Mouse (Mus musculus) bone marrow, adult 2 months (tissue): ENCODE data around the gene Cldn9.

ENCODE experiments used
- CTCF ChIP-seq: fragments of 200-500 bp; IDR thresholded peaks from 2 replicates; pipeline ENCODE4 v1.5.1; 2011; ENCODE audit warnings: low read length, control low read depth; ENCODE audit not compliant: control insufficient read depth, insufficient read depth
- POLR2A ChIP-seq: fragments of 200-500 bp; IDR thresholded peaks from 2 replicates; pipeline ENCODE4 v1.6.1; 2011; ENCODE audit warnings: low read depth, mild to moderate bottlenecking, control low read depth, low read length, borderline replicate concordance; ENCODE audit not compliant: control insufficient read depth

GRCm38 (mm10) chr17:23654001-23654400 is 29.8 kb downstream of the Cldn9 start:
- TF ChIP-seq CTCF, result no peak
- no peak for TF ChIP-seq POLR2A
